Mouse (Mus musculus): ENCODE results near the gene Abi3. TPM values are rescaled to one million over a fixed set of nuclear protein-coding genes. Genes with fewer than 3 reads are reported as not detected.

Gene Abi3
- total and polyA plus RNA-seq, 2 experiments from 2014 or later = 0.19 to 1.5 TPM

GRCm38 (mm10) chr11:95807884-95808283, 34.4 kb downstream of the Abi3 start:
- Histone ChIP-seq H3K9ac (no peak overlapping the region), H3K36me3 (ENCODE audit: insufficient read depth) (no peaks in the 10 kb centered on the region)
- DNase-seq = no peak

GRCm38 (mm10) chr11:95805527-95805926, 36.7 kb downstream of the Abi3 start:
- Histone ChIP-seq H3K27me3 (ENCODE audit: insufficient read depth, low read length) (no peaks in the 10 kb centered on the region), H3K36me3 (ENCODE audit: insufficient read depth) (no peaks in the 10 kb centered on the region), H3K9me3 (ENCODE audit: low read length) (no peaks in the 10 kb centered on the region), H3K4me1 (ENCODE audit: insufficient read depth) (no peaks in the 10 kb centered on the region), H3K4me3 (ENCODE audit: low read depth, low read length) (no peak overlapping the region), H3K27ac (ENCODE audit: low read depth, low read length) (no peak overlapping the region), H3K4me2 (ENCODE audit: low read depth) (no peak overlapping the region), H3K9ac (no peak overlapping the region)
- no peak for ATAC-seq
- no peak for DNase-seq
- TF ChIP-seq CTCF (IDR thresholded peaks at IDR 0.05; ENCODE audit: low read depth) = no peak
- WGBS = 59% methylated on average over 3 of the region's 3 CpGs

More at GRCm38 (mm10) chr11:95807884-95808283, 34.4 kb downstream of the Abi3 start:
- WGBS = 91% methylated on average over 5 of the region's 5 CpGs
- no peaks in the 10 kb centered on the region for H3K4me1 ChIP-seq (ENCODE audit: insufficient read depth)
- no peaks in the 10 kb centered on the region for H3K27me3 ChIP-seq (ENCODE audit: insufficient read depth, low read length)
- ATAC-seq = no peak
- H3K4me3 ChIP-seq (ENCODE audit: low read depth, low read length) = no peak overlapping the region
- H3K9me3 ChIP-seq (ENCODE audit: low read length) = no peaks in the 10 kb centered on the region
- no peak overlapping the region for H3K4me2 ChIP-seq (ENCODE audit: low read depth)
- no peak for TF ChIP-seq CTCF (IDR thresholded peaks at IDR 0.05; ENCODE audit: low read depth)
- H3K27ac ChIP-seq (ENCODE audit: low read depth, low read length) = no peak overlapping the region

GRCm38 (mm10) chr11:95805010-95805409, 37.3 kb downstream of the Abi3 start:
- 81% methylated on average over 5 of the region's 5 CpGs for WGBS
- no peaks in the 10 kb centered on the region for H3K36me3 ChIP-seq (ENCODE audit: insufficient read depth)

GRCm38 (mm10) chr11:95795582-95795981, 46.7 kb downstream of the Abi3 start:
- no peak for TF ChIP-seq CTCF (IDR thresholded peaks at IDR 0.05; ENCODE audit: low read depth)
- ATAC-seq (no peak), DNase-seq (no peak)
- Histone ChIP-seq H3K4me2 (ENCODE audit: low read depth) (no peak overlapping the region), H3K27me3 (ENCODE audit: insufficient read depth, low read length) (no peaks in the 10 kb centered on the region; the same call in 1 of the 2 replicates), H3K4me3 (ENCODE audit: low read depth, low read length) (no peak overlapping the region), H3K9ac (no peak overlapping the region), H3K4me1 (ENCODE audit: insufficient read depth) (no peaks in the 10 kb centered on the region), H3K27ac (ENCODE audit: low read depth, low read length) (no peak overlapping the region), H3K36me3 (ENCODE audit: insufficient read depth) (no peaks in the 10 kb centered on the region), H3K9me3 (ENCODE audit: low read length) (no peaks in the 10 kb centered on the region)
- WGBS = 76% methylated on average over 5 of the region's 5 CpGs

More at GRCm38 (mm10) chr11:95805010-95805409, 37.3 kb downstream of the Abi3 start:
- Histone ChIP-seq H3K27me3 (ENCODE audit: insufficient read depth, low read length) (no peaks in the 10 kb centered on the region; the same call in 1 of the 2 replicates), H3K4me1 (ENCODE audit: insufficient read depth) (no peaks in the 10 kb centered on the region), H3K4me3 (ENCODE audit: low read depth, low read length) (no peak overlapping the region), H3K27ac (ENCODE audit: low read depth, low read length) (no peak overlapping the region), H3K9ac (no peak overlapping the region), H3K9me3 (ENCODE audit: low read length) (no peaks in the 10 kb centered on the region), H3K4me2 (ENCODE audit: low read depth) (no peak overlapping the region)
- no peak for DNase-seq
- no peak for ATAC-seq
- TF ChIP-seq CTCF (IDR thresholded peaks at IDR 0.05; ENCODE audit: low read depth) = no peak

- Histone ChIP-seq H3K4me1 (ENCODE audit: insufficient read depth) (no peaks in the 10 kb centered on the region), H3K9me3 (ENCODE audit: low read length) (no peaks in the 10 kb centered on the region), H3K27ac (ENCODE audit: low read depth, low read length) (no peak overlapping the region), H3K4me2 (ENCODE audit: low read depth) (no peak overlapping the region), H3K36me3 (ENCODE audit: insufficient read depth) (no peaks in the 10 kb centered on the region), H3K9ac (no peak overlapping the region), H3K27me3 (ENCODE audit: insufficient read depth, low read length) (no peaks in the 10 kb centered on the region), H3K4me3 (ENCODE audit: low read depth, low read length) (no peak overlapping the region)
- 70% methylated on average over 5 of the region's 5 CpGs for WGBS
- ATAC-seq (no peak), DNase-seq (no peak)
- TF ChIP-seq CTCF (IDR thresholded peaks at IDR 0.05; ENCODE audit: low read depth) = no peak
These were observed 48.1 kb downstream of the Abi3 start for GRCm38 (mm10) chr11:95794201-95794600.

- no peak for TF ChIP-seq CTCF (IDR thresholded peaks at IDR 0.05; ENCODE audit: low read depth)
- Histone ChIP-seq H3K9ac (no peak overlapping the region), H3K9me3 (ENCODE audit: low read length) (no peaks in the 10 kb centered on the region), H3K36me3 (ENCODE audit: insufficient read depth) (no peaks in the 10 kb centered on the region), H3K4me3 (ENCODE audit: low read depth, low read length) (no peak overlapping the region), H3K27ac (ENCODE audit: low read depth, low read length) (no peak overlapping the region), H3K4me2 (ENCODE audit: low read depth) (no peak overlapping the region), H3K4me1 (ENCODE audit: insufficient read depth) (no peaks in the 10 kb centered on the region), H3K27me3 (ENCODE audit: insufficient read depth, low read length) (no peaks in the 10 kb centered on the region)
- WGBS = 92% methylated on average over 8 of the region's 8 CpGs
- DNase-seq (no peak), ATAC-seq (no peak)
These were observed 49.2 kb downstream of the Abi3 start for GRCm38 (mm10) chr11:95792950-95793509.

GRCm38 (mm10) chr11:95791787-95792186, 50.5 kb downstream of the Abi3 start:
- H3K36me3 ChIP-seq (ENCODE audit: insufficient read depth) = no peaks in the 10 kb centered on the region
- no peaks in the 10 kb centered on the region for H3K27me3 ChIP-seq (ENCODE audit: insufficient read depth, low read length)
- no peak overlapping the region for H3K4me3 ChIP-seq (ENCODE audit: low read depth, low read length)
- ATAC-seq (peak; percentile 66), DNase-seq (peak; percentile 67)
- H3K4me1 ChIP-seq (ENCODE audit: insufficient read depth) = no peaks in the 10 kb centered on the region
- 73% methylated on average over 13 of the region's 13 CpGs for WGBS
- no peaks in the 10 kb centered on the region for H3K9me3 ChIP-seq (ENCODE audit: low read length)
- H3K27ac ChIP-seq (ENCODE audit: low read depth, low read length) = no peak overlapping the region
- no peak overlapping the region for H3K9ac ChIP-seq
- no peak overlapping the region for H3K4me2 ChIP-seq (ENCODE audit: low read depth)
- TF ChIP-seq CTCF (IDR thresholded peaks at IDR 0.05; ENCODE audit: low read depth) = no peak
